Mouse (Mus musculus): Measurements from ENCODE around the gene Far1. TPM values are rescaled to one million over a fixed set of nuclear protein-coding genes. Genes with fewer than 3 reads are reported as not detected.

Gene Far1
- total RNA-seq, 2 experiments from 2014 or later, result 42.6 to 48.5 TPM

- no peak for DNase-seq
These were observed 57.5 kb downstream of the Far1 start for GRCm38 (mm10) chr7:113571121-113571520.

GRCm38 (mm10) chr7:113572741-113573140 lies 59.1 kb downstream of the Far1 start:
- DNase-seq, result no peak

GRCm38 (mm10) chr7:113582111-113582510 lies 68.5 kb downstream of the Far1 start:
- no peak for DNase-seq

DNA sequence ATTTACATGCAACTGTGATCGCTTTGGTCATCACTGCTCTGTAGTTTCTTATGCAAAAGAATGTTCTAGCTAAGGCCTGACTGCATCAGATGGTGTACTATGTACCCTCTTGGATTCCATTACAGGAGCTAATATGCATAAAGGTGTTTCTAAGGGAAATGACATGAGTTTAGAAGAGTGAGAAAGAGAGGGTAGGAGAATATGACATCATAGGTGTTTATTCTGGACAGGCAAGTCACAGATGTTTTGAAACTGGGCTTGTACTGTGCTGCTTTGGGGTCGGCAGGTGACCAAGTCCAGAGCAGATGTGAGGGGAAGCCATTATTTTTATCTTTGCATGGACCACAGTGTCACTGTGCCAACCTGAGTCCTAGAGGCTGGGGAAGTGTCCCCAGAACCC lies 75.6 kb downstream of the Far1 start:
- DNase-seq, result no peak

DNA sequence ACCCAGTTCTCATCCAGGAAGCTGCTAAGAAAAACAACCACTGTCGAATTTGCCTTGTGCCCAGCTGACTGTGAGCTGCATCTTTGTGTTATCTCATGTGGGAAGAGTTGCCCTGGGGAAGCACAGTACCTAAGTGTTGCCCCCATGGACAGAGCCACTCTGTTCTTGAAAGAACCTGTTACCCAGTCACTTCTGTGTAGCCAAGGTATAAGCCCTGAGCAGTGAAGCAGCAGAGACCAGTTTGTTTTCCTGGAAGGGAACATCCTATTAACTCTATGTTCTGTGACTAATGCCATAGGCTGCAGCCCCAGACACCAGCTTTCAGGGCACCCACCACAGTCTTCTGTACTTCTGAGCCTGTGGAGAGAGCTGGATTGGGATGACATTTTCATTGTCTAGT lies 76.7 kb downstream of the Far1 start:
- no peak for DNase-seq

GRCm38 (mm10) chr7:113591084-113591483 lies 77.5 kb downstream of the Far1 start:
- no peak for DNase-seq

GRCm38 (mm10) chr7:113591557-113592354 lies 78.1 kb downstream of the Far1 start:
- DNase-seq, result no peak

GRCm38 (mm10) chr7:113592696-113593095 lies 79.1 kb downstream of the Far1 start:
- no peak for DNase-seq

DNA sequence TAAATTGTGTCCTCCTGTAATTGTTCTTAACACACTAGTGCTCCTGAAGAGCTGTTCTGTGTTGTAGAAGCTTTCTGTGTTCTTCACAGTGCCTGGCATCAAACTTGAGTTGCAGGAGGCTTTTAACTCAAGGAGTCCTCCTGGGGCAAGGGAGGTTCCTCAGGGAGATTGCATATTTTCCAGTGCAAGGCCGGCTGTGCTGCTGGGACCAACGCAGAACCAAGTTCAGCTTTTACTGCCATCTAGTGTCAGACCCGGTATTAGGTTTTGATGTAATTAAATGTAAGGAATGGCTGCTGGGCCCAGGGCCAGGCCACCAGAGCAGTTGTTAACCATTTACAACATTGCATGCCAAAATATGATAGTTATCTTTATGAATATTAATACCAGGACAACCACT lies 80.7 kb downstream of the Far1 start:
- DNase-seq, result peak; percentile 68

DNA sequence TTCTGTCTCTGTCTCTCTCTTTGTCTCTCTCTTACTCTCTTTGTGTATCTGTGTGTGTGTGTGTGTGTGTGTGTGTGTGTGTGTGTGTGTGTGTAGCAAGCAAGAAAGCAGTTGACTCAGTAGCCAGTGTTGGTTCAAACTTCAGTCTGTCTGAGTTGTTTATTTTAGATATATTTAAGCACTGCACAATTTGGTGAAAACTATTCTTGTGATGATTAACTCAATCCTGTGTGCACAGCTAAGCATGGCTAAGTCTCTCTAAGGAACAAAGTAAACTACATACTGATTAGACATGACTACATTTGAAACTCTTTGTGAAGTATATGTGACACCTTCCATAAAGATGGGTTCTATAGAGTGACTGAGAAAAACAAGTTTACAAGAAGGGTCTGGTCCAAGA lies 83.6 kb downstream of the Far1 start:
- DNase-seq, result no peak

GRCm38 (mm10) chr7:113601803-113602202 lies 88.2 kb downstream of the Far1 start:
- no peak for DNase-seq

DNA sequence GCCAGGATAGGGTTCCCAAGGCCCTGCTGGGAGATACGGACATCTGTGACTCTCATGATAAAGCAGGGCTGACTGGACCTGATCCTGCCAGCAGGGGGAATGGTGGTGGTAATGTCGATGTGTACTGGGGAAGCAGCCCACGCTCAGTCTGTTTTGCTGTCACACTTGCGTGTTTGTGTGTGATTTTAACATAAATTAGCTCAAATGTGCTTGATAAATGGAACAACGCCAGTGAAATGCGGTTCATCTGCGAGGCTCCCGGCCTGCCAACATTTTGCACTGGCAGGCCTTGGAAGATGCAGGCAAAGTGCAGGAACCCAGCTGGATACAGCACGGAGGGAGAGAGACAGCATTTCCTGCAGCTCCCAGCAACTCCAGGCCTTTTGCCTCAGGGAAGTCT lies 94.3 kb downstream of the Far1 start:
- DNase-seq, result no peak

GRCm38 (mm10) chr7:113609027-113609705 lies 95.5 kb downstream of the Far1 start:
- peak; percentile 48 for DNase-seq

DNA sequence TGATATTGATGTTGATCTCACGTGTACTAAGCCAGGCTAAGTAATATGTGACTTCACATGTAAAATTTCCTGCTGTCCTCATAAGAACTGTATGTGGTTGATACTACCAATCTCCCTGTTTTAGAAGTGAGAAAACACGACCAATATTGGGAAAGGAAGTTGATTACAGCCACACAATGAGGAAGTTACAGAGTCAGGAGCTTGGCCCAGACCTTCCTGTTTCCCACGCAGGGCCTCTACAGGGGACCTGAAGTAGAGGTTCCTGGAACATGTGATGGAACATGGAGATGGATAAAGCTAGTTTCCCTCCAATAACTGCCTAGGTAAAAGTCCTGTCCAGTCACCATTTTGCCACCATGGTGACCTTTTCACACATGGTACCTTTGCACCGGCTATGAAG lies 99.0 kb downstream of the Far1 start:
- no peak for DNase-seq

DNA sequence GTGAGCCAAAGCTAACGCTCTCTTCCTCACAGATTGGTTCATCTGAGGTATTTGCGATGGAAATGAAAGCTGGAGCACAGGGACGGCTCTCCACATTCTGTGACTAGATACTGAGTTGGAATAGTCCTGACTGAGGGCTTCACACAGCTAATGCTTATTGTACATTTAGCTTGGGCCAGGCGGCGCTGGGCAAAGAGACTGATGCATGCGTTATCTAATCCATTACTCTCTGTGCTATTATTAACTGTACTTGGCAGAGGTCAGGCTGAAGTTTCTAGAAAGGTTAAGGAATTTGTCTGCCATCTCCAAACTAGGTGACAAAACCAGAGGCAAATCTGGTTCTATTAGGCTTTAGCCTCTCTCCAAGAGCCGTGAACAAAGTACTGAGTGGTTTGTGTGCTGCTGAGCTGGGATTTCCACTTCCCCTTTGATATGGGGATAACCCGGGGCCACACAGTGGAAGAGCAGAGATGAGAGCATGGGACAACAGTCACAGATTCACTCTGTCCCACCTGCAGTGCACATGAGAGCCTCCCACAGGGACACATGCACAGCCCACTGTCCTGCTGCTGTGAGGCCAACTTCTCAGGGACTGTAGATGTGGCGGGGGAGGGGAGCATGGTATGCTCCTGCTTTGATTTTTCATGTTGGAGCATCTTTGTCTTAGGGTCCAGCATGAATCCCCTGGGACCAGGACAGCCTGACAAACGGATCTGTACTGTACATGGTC lies 100.7 kb downstream of the Far1 start:
- DNase-seq, result no peak

DNA sequence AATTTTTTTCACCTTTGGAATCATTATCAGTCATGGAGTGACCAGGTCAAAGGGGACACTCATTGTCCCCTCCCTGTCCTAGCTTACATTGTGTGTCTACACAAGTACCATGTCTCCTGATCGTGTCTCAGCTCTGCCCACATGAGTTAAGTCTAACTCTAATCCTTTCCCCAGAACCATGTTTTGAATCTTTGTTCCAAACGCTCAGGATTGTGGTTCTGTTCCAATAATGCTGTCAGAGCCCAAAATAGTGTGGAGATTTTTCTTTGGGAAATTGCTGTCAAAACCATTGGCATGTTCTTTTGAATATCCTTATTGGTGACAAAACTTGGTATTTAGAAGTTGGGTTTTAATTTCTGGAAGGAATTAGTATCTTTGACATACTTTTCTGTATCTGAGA lies 105.5 kb downstream of the Far1 start:
- DNase-seq, result no peak

- DNase-seq, result no peak
These were observed 106.1 kb downstream of the Far1 start for GRCm38 (mm10) chr7:113619768-113620167.

Other genes with a start within 250 kb of the Far1 start
- 10 to 100 TPM; 15.3 to 17.1 TPM for gene Btbd10, start 144.4 kb upstream of the Far1 start, total RNA-seq (2021)
- gene Pth, start 125.3 kb upstream of the Far1 start, total RNA-seq (2021), result not detected

Data from adrenal gland, postnatal 10 days (tissue).